Mouse (Mus musculus): Measurements from ENCODE around the gene Gm3139.
"Not testable (repeated sequence)": the region's sequence is repeated elsewhere in the genome, so short reads cannot be mapped to it uniquely, and the experiment has no call there.

The Gm3139 gene

GRCm38 (mm10) chr5:94525987-94526386 is at the start of gene Gm3139:
Gene Gm3139 (plus strand): TSS chr5:94526287.
- not testable (repeated sequence) for DNase-seq

Data from cerebellum, adult 9-11 months (tissue).